Mouse (Mus musculus) naive thymus-derived CD4-positive, alpha-beta T cell, adult 2 months (primary cell): ENCODE data around the gene 2210016F16Rik.
A peak's percentile ranks its signal among the peaks of the same experiment; 100 is the strongest.
"Not testable (repeated sequence)": the region's sequence is repeated elsewhere in the genome, so short reads cannot be mapped to it uniquely, and the experiment has no call there.

Source experiments
- DNase-seq: peaks from one replicate; pipeline ENCODE4 v3.0.0-alpha.2; 2011; ENCODE audit warnings: low read depth

Gene 2210016F16Rik

GRCm38 (mm10) chr13:58372278-58373152 lies 12.5 kb downstream of the 2210016F16Rik start:
- DNase-seq: no peak

- no peak for DNase-seq
These were observed 16.2 kb downstream of the 2210016F16Rik start for GRCm38 (mm10) chr13:58368835-58369234.

DNA sequence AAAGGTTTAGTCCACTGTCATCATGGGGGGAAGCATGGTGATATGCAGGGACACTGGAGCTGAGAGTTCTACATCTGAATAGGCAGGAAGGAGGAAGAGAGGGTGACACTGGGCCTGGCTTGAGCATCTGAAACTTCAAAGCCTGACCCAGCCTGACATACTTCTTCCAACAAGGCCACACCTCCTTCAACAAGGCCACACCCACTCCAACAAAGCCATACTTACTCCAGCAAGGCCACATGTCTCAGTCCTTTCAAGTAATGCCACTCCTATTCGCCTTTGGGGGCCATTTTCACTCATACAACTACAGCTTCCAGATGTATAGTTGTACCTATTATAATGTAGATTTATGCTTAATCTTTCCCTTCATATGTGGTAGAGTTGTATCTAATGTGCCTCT lies 17.4 kb downstream of the 2210016F16Rik start:
- no peak for DNase-seq

GRCm38 (mm10) chr13:58366373-58366772 lies 18.7 kb downstream of the 2210016F16Rik start:
- DNase-seq: no peak

DNA sequence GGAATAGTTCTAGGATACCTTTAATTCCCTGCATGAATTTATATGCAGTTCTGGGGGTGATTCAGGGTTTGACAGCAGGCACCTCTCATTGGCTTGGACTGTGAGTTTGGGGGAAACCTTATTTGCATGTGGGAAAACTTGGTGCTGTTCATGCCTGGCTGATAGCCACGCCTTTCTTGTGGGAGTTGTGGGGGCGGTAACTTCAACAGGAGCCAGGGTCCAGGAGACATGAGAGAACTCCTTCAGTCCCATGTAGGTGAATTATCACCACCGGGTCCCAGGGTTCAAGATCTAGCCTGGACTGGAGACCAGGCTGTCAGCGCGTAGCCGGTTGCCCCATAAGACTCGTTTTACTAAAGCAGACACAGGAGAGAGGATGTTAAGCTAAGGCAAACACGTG lies 19.8 kb downstream of the 2210016F16Rik start:
- not testable (repeated sequence) for DNase-seq

DNA sequence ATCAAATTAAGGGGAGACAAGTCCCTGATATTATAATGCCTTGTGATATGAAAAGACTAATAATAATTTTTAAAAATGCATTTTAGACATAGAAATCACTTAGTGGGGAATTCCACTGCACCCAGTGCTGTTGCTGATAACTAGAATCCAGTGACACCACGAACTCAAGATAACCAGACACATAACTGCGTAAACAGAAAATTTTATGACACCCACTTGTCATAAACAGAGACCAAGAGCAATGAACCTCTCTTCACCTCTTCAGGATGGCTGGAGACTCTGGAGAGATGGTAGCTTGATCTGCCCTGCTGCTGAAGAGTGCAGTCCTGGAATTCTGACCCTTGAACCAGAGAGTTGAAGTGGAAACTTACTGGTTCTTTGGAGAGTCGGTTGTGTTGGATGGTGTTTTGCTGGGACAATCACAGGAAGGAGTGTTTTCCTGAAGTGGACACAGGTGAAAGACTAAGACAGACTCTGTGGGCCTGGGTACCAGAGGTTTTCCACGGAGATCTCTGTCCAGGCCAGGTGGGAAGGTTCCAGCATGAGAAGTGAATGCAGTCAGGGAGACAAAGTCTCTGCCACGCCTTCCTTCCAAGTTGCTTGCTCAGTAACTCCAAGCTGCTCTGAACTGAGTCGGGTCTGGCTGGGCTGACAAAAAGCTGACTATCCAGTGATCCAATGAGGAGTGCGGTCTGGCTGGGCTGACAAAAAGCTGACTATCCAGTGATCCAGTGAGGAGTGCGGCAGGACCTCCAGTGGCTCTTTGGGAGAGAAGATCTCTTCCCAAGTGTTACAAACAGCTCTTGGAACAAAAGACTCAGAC lies 20.5 kb downstream of the 2210016F16Rik start:
- DNase-seq: no peak

- no peak for DNase-seq
These were observed 25.7 kb downstream of the 2210016F16Rik start for GRCm38 (mm10) chr13:58359304-58359653.

DNA sequence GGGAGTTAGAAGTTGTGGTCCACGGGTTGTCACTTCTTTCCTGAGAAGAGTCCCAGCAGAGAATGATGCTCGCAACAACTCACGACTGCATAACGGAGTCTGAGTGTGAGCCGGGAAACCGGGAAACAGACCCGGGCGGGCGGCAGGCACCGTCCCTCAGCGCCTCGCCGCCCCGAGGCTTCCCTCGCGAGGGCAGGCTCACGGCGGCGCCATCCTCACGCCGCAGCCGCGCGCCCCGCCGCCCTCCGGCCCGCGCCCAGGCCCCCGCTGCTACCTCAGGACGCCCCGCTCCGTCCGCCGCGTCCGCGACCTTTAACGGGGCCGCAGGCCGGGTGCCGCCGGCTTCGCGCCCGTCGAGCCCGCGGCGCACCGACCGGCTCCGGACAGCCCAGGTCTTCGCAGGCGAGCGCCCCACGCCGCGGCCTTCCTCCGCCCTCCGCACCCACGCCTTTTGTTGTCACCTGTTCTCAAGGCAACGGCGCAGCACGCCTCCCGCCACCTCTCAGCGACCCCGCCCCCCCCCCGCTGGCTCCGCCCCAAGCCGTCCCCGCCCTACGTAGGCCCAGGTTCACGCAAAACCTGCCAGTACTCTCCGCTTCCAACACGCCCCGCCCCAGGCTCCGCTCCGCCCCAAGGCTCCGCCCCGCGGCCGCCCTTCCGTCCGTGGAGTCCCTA lies 26.3 kb downstream of the 2210016F16Rik start, which contains the start of gene Kif27:
TSS of gene Kif27 (minus strand) at position 494 of the 675 bp plus-strand sequence.
- DNase-seq: peak; percentile 96

DNA sequence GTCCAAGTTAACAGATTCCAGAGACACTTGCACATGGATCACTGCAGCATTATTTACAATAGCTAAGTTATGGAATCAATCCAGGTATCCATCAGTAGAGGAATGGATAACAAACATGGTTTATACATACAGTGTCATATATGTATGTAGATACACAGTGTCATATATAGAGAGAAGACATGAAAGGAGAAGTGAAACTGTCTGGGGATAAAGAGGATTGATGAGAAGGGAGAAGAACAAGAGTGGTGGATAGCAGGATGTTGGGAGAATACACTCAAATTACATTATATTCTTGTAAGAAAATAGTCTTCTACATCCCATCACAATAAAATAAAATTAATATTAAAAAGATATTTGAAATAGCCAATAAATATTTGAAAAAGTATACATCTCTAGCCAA lies 32.0 kb downstream of the 2210016F16Rik start:
- no peak for DNase-seq

DNA sequence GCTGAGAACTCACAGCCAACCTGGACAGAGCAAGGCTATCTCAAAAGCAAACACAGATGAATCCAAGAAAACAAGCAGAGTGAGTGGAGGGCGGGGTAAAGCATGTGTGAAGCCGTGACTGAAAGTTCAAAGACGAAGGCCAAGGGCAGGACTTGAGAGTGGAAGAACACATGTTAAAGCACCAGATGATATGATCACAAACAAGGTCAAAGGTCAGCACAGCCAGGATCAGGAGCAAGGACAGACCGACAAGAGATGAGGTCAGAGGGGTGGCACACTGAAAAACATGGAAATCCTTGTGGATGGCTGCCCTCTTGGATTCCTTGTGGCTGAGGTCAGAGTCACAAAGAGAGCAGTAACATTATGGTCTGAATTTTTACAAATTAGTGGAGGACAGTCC lies 34.4 kb downstream of the 2210016F16Rik start:
- no peak for DNase-seq

- DNase-seq: no peak
These were observed 40.5 kb downstream of the 2210016F16Rik start for GRCm38 (mm10) chr13:58344505-58344904.

- DNase-seq: no peak
These were observed 47.6 kb downstream of the 2210016F16Rik start for GRCm38 (mm10) chr13:58337456-58337855.

DNA sequence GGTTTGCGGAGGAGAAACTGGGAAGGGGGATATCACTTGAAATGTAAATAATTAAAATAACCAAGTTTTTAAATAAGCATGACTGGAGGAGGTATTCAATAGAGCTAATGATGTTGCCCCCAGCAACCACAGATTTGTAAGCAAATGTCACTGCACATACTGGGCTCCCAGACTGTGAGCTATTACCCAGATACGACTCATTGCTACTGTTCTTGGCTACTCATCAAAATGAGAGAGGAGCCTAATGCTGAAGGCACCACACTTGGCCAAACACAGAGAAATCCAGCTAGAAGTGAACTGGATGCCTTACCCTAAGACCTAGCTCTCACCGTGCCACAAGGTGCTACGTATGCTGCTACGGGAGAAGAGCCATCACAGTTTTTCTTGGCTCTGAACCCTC lies 50.9 kb downstream of the 2210016F16Rik start:
- no peak for DNase-seq
